Mouse (Mus musculus): ENCODE results near the gene Ptch1.

- TF ChIP-seq HCFC1 (IDR thresholded peaks at IDR 0.05; ENCODE audit: borderline replicate concordance, insufficient read depth, low read length) (no peak), ZNF384 (IDR thresholded peaks at IDR 0.05; ENCODE audit: low read depth, low read length) (no peak), ZC3H11A (IDR thresholded peaks at IDR 0.05; ENCODE audit: borderline replicate concordance, low read depth, low read length) (no peak), MAFK (IDR thresholded peaks at IDR 0.05; ENCODE audit: insufficient read depth, low read depth, low read length) (no peak), CHD2 (IDR thresholded peaks at IDR 0.05; ENCODE audit: low read depth, low read length) (no peak)
Measured at GRCm38 (mm10) chr13:63572453-63573255, 744 bp downstream of the Ptch1 start.
